Mouse (Mus musculus) monocyte, adult 2 months (primary cell): ENCODE results near the gene Gpr137c.

ENCODE experiments used
- DNase-seq, 2 experiments: peaks; one replicate each; pipeline ENCODE4 v3.0.0; 2022; ENCODE audit warnings: low spot score in 2 of 2, low read depth in 1 of 2

Gpr137c gene

DNA sequence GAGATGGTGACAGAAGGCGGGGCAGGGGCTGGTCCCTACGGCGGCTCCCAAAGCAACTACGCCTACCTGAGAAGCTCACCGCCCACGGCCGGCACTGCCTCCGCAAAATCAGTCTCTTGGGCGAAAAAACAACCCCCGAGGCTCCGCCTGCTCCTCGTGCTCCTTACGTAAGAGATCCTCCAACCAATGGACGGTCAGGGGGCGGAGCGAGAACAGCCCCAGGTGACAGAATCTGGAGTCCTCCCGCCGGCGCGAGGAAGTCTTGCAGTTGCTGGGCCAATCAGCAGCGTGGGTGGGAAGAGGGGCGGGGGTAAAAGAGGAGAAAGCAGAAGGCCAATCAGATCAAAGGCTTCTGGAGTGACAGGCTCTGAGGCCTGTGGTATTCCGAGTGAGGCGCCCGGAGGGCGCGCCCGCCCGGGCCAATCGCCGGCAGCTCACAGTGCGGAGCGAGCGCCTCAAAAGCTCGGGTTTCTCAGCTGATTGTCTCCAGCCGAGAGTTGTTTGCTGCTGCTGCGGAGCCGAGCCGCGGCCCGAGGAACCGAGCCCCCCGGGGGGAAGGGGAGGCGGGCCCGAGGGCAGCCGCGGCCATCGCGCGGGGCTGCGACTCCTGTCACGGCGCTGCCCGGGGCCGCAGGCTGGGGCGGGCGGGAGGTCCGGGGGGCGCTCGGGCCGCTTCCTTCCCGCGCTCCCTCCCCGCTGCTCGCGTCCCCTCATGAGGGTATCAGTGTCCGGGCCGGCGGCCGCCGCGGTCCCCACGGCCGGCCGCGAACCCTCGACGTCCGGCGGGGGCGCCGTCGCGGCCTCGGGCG, at the start of gene Gpr137c:
Gene Gpr137c (plus strand): TSS at position 437 of the 809 bp plus-strand sequence.
- peak; percentile 96 to 98 for DNase-seq

DNA sequence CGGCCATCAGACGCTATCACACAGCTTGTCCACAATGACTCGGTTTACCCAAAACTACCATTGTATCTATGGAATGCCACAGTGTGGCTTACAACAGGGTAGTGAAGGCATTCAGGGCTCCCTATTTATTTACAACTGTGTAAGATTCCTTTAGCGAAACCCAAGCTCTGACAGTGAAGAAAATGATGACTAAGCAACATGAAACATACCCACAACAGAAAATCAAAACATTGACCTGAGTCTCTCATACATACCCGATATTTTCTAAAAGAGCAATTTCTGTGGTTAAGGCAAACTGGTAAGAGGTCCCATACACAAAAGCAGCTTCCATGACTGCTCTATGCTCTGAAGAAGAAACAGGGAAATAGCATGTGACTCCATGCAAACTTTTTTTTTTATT, 47.3 kb upstream of the Gpr137c start:
- DNase-seq: no peak

GRCm38 (mm10) chr14:45175012-45175740, 44.3 kb upstream of the Gpr137c start:
- DNase-seq: no peak

DNA sequence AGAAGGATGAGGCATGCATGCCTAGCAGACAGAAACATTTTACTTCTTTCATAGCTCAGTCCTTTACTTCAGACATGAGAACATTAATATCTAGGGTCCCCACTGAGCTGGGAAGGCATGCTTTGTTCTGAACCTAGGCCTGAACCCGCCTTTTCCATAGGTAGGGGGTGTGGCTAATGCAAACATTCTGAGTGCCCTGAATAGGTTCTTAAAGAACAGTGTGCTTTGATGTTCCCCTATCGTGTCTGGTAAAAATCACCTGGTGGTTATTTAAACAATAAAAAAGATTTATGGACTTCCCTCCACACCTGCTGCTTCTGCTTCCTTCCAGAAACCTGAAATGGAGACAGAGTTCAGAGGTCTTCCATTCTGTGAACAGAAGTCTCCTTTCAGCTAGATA, 40.3 kb upstream of the Gpr137c start:
- DNase-seq: no peak

- peak in 1 of 2 experiments; percentile 2 for DNase-seq
These were observed 39.9 kb upstream of the Gpr137c start for GRCm38 (mm10) chr14:45179606-45180005.

- DNase-seq: no peak
These were observed 37.9 kb upstream of the Gpr137c start for GRCm38 (mm10) chr14:45181611-45182010.

GRCm38 (mm10) chr14:45190999-45191398, 28.5 kb upstream of the Gpr137c start:
- no peak for DNase-seq

DNA sequence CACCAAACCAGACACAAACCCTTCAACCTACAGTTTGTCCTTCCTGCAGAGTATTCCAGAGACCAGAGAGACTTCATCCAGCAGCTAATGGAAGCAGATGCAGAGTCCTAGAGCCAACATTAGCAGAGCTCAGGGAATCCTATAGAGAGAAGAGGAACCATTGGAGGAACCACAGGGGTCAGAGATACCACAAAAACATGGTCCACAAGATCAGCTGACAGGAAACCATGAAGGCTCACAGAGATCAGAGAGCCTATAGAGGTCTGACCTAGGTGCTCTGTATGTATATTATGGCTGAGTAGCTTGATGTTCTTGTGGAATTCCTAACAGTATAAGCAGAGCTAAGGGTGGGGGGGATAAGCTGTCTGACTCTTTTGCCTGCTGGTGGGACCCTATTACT, 18.9 kb upstream of the Gpr137c start:
- no peak for DNase-seq

DNA sequence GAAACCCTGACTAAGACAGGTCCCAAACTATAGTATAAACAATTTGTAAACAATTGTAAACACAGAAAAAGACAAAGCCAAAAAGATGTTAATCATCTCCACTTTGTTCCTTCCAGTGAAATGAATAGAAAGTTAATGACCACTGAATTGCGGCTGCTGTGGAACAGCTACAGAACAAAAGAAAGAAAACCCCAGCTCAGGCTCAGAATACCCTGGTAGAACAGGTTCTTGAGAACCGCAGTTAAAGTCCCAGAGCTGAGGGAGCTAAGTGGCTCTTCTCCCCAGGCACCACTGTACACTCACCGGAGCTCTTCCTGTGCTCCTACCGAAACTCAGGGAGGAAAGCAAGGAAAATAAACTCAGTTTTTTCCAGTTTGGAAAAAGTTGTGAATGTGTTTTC, 8.8 kb upstream of the Gpr137c start:
- no peak for DNase-seq

DNA sequence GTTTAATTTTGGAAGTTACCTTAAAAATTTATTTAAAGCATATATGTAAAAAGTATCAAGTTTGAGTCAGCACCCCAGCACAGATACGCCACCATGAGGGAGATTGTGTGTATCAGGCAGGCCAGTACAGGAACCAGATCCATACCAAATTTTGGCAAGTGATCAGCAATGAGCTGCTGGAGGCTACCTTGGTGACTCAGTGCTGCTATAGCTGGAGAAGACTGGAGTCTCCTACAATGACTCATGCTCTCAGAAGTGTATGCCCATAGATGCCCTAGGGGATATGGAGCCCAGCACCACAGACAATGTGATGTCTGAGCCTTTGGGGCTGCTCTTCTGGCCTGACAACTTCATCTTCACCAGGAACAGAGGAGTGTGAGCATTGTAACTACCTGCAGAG, 8.1 kb upstream of the Gpr137c start:
- DNase-seq: no peak

DNA sequence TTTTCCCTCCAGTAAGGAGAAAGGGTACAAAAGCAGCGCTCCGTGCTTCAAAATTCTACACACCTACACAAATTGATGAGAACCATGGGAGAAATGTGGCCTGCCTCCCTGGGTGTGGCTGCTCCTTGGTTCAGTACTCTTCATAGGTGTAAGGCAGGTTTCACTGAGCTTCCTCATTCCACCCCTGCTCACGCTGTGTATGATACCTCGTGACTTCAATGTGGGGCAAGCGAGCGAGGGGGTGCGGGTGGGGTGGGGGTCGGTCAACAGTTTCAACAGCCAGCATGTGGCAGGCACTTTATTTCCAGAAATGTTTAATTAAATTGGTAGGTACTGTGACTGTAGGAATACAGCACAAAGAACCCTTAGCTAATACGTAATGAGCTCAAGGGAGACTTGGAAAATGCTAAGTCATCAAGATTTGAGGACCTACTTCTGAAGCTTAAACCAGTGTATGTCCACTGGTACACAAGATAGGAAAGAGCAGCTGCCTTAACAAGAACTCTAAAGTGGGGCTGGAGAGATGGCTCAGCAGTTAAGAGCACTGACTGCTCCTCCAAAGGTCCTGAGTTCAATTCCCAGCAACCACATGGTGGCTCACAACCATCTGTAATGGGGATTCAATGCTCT, 2.7 kb upstream of the Gpr137c start:
- DNase-seq: no peak

GRCm38 (mm10) chr14:45217693-45218092, 1.8 kb upstream of the Gpr137c start:
- DNase-seq: no peak

DNA sequence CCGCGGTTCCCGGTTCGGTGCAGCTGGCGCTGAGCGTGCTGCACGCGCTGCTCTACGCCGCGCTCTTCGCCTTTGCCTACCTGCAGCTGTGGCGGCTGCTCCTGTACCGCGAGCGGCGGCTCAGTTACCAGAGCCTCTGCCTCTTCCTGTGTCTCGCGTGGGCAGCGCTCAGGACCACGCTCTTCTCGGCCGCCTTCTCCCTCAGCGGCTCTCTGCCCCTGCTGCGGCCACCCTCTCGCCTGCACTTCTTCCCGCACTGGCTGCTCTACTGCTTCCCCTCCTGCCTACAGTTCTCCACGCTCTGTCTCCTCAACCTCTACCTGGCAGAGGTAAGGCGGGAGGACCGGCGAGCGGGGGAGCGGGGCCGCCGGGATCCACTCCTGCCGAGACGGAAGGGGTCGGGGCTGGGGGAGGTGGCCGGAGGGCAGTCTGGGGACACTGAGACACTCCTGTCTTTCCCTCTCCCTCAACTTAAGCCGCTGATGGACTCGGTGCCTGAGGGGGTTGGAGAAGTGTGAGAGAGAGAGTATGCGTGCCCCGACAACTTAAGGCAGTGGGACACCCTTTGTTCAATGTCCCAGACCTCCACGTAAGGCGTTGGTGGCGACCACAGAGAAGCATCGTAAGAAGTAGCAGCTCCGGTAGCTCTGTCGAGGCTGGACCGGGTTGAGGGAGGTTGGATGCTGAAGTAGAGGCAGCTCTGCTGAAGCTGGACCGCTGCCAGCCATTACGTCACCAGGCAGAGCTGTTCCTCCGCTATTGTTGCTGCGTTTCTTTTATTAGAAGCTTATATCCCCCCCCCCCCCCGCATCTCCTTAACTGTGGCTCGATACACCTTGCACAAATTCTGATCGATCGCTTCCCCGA, 806 bp downstream of the Gpr137c start, which contains the start of gene Txndc16:
Gene Txndc16 (minus strand): TSS at position 239 of the 867 bp plus-strand sequence.
- DNase-seq: peak; percentile 12 to 60

DNA sequence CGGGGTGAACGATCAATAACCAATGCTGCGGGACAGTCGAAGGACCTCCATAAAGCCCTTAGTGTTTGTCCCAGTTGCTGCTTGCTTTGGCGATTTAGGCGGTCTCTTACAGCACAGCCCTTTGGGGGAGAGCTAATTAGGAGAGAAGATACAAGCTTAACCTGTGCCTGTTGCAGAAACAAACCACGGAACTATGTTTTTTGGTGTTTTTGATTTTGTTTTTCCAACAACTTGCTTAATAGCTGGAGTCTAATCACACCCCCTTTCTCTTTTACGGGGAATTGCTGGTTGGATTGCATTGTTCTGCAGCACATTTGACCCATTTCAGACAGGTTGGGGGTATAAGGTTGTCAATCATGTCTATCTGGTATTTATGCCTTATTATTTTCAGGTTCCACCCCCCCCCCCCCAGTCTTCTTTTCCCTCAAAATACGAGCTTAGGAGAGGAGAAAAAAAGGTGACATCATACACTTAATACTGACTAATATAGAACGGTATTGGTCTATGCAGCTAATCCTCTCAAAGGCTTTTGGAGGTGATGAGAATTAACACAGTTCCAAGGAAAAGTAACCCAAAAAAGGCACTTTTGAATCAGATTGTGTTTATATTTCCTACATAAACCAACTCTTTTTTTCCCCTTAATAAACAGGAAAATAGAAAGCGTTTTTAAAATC, 1.6 kb downstream of the Gpr137c start:
- DNase-seq: no peak

DNA sequence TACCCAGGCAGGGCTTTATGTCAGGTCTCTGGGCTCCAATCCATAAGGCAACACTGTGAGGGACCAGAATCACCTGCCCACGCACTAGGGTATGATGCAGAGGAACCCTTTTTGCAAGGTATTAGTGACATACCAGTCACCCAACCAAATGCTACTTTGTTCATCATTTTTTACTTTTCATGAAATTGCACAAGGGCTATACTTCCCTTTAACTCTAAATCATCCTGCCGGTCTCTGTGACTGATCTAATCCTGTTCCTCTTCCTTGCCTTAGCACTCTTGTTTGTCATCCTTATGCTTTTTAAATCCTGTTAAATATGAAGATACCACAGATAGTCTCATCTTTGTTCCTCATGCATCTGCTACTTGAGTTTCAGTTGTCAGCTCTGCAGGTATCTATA, 19.5 kb downstream of the Gpr137c start:
- no peak for DNase-seq

DNA sequence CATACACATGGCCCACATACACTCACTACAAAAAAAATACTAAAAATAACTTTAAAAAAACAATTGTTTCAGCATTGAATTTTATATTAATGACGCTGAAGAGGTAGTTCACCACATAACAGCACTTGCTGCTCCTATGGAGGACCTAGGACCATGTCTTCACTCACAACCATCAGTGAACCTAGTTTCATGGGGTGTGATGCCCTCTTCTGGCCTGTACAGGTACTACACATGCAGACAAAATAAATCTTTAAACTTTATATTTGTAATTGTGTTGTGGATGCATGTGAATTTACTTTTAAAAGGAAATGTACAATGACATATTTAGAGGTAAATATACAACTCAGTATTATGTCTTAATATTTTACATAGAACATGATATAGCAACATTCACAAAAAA, 22.1 kb downstream of the Gpr137c start:
- DNase-seq: no peak

- no peak for DNase-seq
These were observed 32.1 kb downstream of the Gpr137c start for GRCm38 (mm10) chr14:45251548-45252076.

GRCm38 (mm10) chr14:45263831-45264592, 44.5 kb downstream of the Gpr137c start:
- no peak for DNase-seq

GRCm38 (mm10) chr14:45275816-45276215, 56.3 kb downstream of the Gpr137c start:
- DNase-seq: no peak
